Mouse (Mus musculus): ENCODE measurements at regions not wholly inside any gene's neighbourhood (a gene's known extent, or its start where the extent isn't known, plus 50 kb on each side); places are given as distances from the start of the nearest gene placed in this dataset.

GRCm38 (mm10) chr2:75164987-75165386 is 339.4 kb downstream of the Mtx2 start:
- TF ChIP-seq POLR2A (IDR thresholded peaks at IDR 0.05; ENCODE audit: borderline replicate concordance, extremely low read depth, low read depth, low read length) = no peak
- TF ChIP-seq CTCF (IDR thresholded peaks at IDR 0.05; ENCODE audit: insufficient read depth, low read length) = no peak
